Mouse (Mus musculus): ENCODE measurements at regions not wholly inside any gene's neighbourhood (a gene's known extent, or its start where the extent isn't known, plus 50 kb on each side); places are given as distances from the start of the nearest gene placed in this dataset.

DNA sequence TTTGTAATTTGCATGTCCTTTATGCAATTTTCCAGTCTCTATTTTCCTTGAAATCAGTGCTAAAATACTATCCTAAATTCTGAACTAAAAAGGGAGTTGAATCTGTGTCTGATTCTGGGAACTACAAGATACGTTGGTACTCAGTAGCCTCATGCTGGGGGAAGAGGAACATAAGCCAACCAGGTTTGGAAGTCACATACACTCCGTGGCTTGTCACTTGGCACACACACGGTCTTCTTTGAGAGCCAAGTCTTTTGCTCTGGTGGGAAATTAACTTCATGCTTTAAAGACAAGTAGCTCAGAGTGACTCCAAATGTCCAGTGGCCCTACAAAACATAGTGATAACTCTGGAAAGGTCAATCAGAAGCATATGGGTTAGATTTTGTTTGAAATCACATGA, 70.9 kb upstream of the Adra1b start:
- TF ChIP-seq POLR2A (IDR thresholded peaks at IDR 0.05; ENCODE audit: low read depth, low read length) = no peak
- TF ChIP-seq CTCF (conservative IDR thresholded peaks at IDR 0.05; ENCODE audit: insufficient read depth, insufficient read length, low read depth, low read length) = no peak
